Mouse (Mus musculus): Measurements from ENCODE around the gene Zfp239. TPM values are rescaled to one million over a fixed set of nuclear protein-coding genes. Genes with fewer than 3 reads are reported as not detected.

Zfp239 gene
- polyA plus RNA-seq, 1 experiment from 2014 or later, result 1.1 TPM

Other genes starting within 250 kb of the Zfp239 start
- 60.9 and 73.8 TPM in 2 replicates for gene Zfp637, start 20.9 kb upstream of the Zfp239 start, polyA plus RNA-seq (2015; fragmentation: Nextera tagmentation; extraction: Ambion mirVana)
- gene Hnrnpf, start 38.2 kb downstream of the Zfp239 start, polyA plus RNA-seq (2015; fragmentation: Nextera tagmentation; extraction: Ambion mirVana), result 424 and 511 TPM in 2 replicates
- 1.7 and 2.3 TPM in 2 replicates for gene Fxyd4, start 75.6 kb downstream of the Zfp239 start, polyA plus RNA-seq (2015; fragmentation: Nextera tagmentation; extraction: Ambion mirVana)
- 0.53 and 0.65 TPM in 2 replicates for gene Rasgef1a, start 149.3 kb downstream of the Zfp239 start, polyA plus RNA-seq (2015; fragmentation: Nextera tagmentation; extraction: Ambion mirVana)

All from heart, embryonic 15.5 days (tissue).